In genomic region chr1:135328368-135328767, GRCm38 (mm10) we compare ENCODE assay signal across 17 mouse cellular contexts. TPM values are rescaled to one million over a fixed set of nuclear protein-coding genes. Genes with fewer than 3 reads are reported as not detected.
"Had no signal": no experiment of that assay in that cellular context is flagged by ENCODE, and none has a peak within 500 bp of the region (broad histone marks: within the 10 kb centered on the region; RNA-seq: fewer than 3 reads in every experiment).

No protein-coding gene starts in this region.

- DNase-seq: left cerebral cortex, postnatal 4 days; liver, postnatal 0 days; lung, postnatal 14 days; lung, postnatal 4 days; midbrain, embryonic 14.5 days; thymus, adult 18-20 months; thymus, postnatal 36 days had no signal

- H3K4me3 ChIP-seq: intestine, embryonic 15.5 days; kidney, embryonic 15.5 days; limb, embryonic 12.5 days; limb, embryonic 15.5 days; lung, embryonic 15.5 days had no signal

- H3K36me3 ChIP-seq: intestine, embryonic 15.5 days; kidney, embryonic 15.5 days; limb, embryonic 12.5 days; limb, embryonic 15.5 days; lung, embryonic 15.5 days had no signal

- H3K9me3 ChIP-seq: intestine, embryonic 15.5 days; kidney, embryonic 15.5 days; limb, embryonic 12.5 days; limb, embryonic 15.5 days; lung, embryonic 15.5 days had no signal

- H3K9ac ChIP-seq: intestine, embryonic 15.5 days; kidney, embryonic 15.5 days; limb, embryonic 12.5 days; limb, embryonic 15.5 days; liver, embryonic 14.5 days; liver, postnatal 0 days; lung, embryonic 15.5 days had no signal

- H3K27ac ChIP-seq: intestine, embryonic 15.5 days; kidney, embryonic 15.5 days; limb, embryonic 12.5 days; limb, embryonic 15.5 days; liver, embryonic 14.5 days; lung, embryonic 15.5 days had no signal

- H3K27me3 ChIP-seq: intestine, embryonic 15.5 days; limb, embryonic 15.5 days had no signal

- H3K4me2 ChIP-seq: intestine, embryonic 15.5 days; kidney, embryonic 15.5 days; limb, embryonic 12.5 days; limb, embryonic 15.5 days; liver, embryonic 11.5 days; lung, embryonic 15.5 days; midbrain, embryonic 11.5 days had no signal

- ATAC-seq: intestine, embryonic 15.5 days; liver, postnatal 0 days had no signal

RNA-seq across cellular contexts. Expression of gene Lmod1, which starts 3.8 kb away (rescaled TPM):
- total RNA-seq: megakaryocyte progenitor cell, adult 5-6 weeks; megakaryocyte-erythroid progenitor cell, adult 5-6 weeks had no signal

RNA-seq across cellular contexts. Expression of gene Shisa4, which starts 46.7 kb away (rescaled TPM):
- total RNA-seq: megakaryocyte progenitor cell, adult 5-6 weeks; megakaryocyte-erythroid progenitor cell, adult 5-6 weeks had no signal
